Mouse (Mus musculus) lung, embryonic 16.5 days (tissue): ENCODE measurements at regions not wholly inside any gene's neighbourhood (a gene's known extent, or its start where the extent isn't known, plus 50 kb on each side); places are given as distances from the start of the nearest gene placed in this dataset.

ENCODE experiments used
- ATAC-seq: fragments of 200-750 bp; cut with Nextera tagmentation; 2 replicates; pipeline ENCODE4 v1.8.0; 2017; ENCODE audit warnings: low read depth, mild to moderate bottlenecking, moderate library complexity
- H3K27ac ChIP-seq: fragments of 300-500 bp; sonication (generic); 2 replicates; pipeline ENCODE4 v1.5.1; 2014; ENCODE audit warnings: mild to moderate bottlenecking, control low read depth, low read length
- H3K27me3 ChIP-seq: fragments of 300-500 bp; sonication (generic); 2 replicates; pipeline ENCODE4 v1.6.1; 2014; ENCODE audit warnings: low read depth, low read length, mixed read lengths; ENCODE audit not compliant: control insufficient read depth, insufficient read depth
- H3K36me3 ChIP-seq: fragments of 300-500 bp; sonication (generic); 2 replicates; pipeline ENCODE4 v1.6.1; 2014; ENCODE audit warnings: low read length; ENCODE audit not compliant: control insufficient read depth, insufficient read depth
- H3K4me1 ChIP-seq: fragments of 300-500 bp; sonication (generic); replicated peaks from 2 replicates; pipeline ENCODE4 v1.6.1; 2014; ENCODE audit warnings: low read length, mixed read lengths; ENCODE audit not compliant: control insufficient read depth, insufficient read depth
- H3K4me2 ChIP-seq: fragments of 300-500 bp; sonication (generic); 2 replicates; pipeline ENCODE4 v1.6.1; 2014; ENCODE audit warnings: low read depth, low read length, control low read depth
- H3K4me3 ChIP-seq: fragments of 300-500 bp; sonication (generic); 2 replicates; pipeline ENCODE4 v1.5.1; 2014; ENCODE audit warnings: mild to moderate bottlenecking, low read length, control low read depth
- H3K9ac ChIP-seq: fragments of 300-500 bp; sonication (generic); 2 replicates; pipeline ENCODE4 v1.6.1; 2014; ENCODE audit warnings: low read length, control low read depth
- H3K9me3 ChIP-seq: fragments of 300-500 bp; sonication (generic); 2 replicates; pipeline ENCODE4 v1.6.1; 2016; ENCODE audit warnings: low read length; ENCODE audit not compliant: control insufficient read depth
- WGBS: fragments of 180-500 bp; shearing (Covaris S2); extraction: QIAGEN DNeasy Blood & Tissue Kit; methylation state at CpG from one replicate; pipeline ENCODE4 v1.1.7; 2014; 5-methylcytosine and 5-hydroxymethylcytosine counted together

DNA sequence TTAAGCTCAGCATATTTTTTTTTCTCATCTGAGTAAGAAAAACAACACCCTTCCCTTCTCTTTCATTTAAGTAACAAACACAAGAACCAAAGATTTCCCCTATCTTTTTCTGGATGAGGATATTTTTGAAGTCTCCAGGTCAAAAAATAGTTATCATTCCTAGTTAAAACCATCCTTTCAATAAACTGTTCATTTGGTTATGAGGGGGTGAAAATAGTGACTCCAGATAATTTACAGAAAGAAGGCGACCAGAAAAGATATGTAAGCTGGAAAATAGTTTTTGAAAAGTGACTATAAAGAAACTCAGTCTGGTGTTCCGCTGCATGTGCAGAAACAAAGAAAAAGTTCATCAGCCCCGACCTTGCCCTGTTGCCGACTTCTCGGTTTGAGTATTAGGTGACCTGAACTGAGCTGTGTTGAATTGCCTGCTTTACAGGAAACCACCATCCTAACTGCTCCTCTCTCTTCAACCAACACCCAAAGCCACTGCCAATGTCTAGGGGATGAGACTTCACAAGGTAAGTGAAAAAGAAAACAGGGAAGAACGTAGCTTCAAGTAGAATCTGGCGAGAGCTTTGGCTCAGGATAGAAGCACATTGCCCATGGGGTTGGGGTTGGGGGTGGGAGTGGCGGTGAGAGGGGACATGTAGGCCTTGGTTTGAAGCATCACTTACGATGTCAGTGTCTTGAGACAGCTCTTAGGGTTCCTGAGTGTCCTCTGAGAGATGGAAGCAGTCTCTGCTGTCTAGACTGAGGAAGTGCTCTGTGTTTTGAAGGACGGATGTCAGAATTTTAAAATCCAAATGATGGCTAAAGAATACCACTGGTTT is 104.6 kb downstream of the Ube2e3 start:
- Histone ChIP-seq H3K36me3 (no peaks in the 10 kb centered on the region), H3K4me2 (no peak overlapping the region), H3K4me1 (peaks cover under 1% of the 10 kb centered on the region; the same call in 1 of the 2 replicates), H3K27ac (no peak overlapping the region), H3K9me3 (no peaks in the 10 kb centered on the region), H3K4me3 (no peak overlapping the region), H3K9ac (no peak overlapping the region), H3K27me3 (no peaks in the 10 kb centered on the region)
- no peak for ATAC-seq
- 79% methylated on average over 10 of the region's 10 CpGs for WGBS

DNA sequence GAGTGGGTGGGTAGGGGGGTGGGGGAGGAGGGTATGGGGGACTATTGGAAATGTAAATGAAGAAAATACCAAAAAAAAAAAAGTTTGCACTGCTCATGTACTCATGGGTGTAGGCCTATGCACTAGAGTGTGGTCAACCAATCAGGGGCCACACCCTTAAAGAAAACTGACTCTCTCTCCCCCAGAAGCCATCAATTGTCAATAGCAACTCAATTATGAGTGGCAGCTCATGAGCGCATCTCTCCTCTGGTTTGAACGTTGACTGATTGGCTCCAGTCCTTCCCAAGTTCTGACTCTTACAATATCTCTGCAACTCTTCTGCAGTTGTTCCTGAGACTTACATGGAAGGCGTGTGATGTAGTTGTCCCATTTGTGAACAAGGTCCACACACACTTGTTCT is 105.9 kb downstream of the Ube2e3 start:
- Histone ChIP-seq H3K9me3 (no peaks in the 10 kb centered on the region), H3K4me3 (no peak overlapping the region), H3K27ac (no peak overlapping the region), H3K9ac (no peak overlapping the region), H3K4me2 (no peak overlapping the region), H3K36me3 (no peaks in the 10 kb centered on the region), H3K27me3 (no peaks in the 10 kb centered on the region), H3K4me1 (peaks cover 2% of the 10 kb centered on the region; the same call in 1 of the 2 replicates)
- ATAC-seq: no peak
- 89% methylated on average over 3 of the region's 3 CpGs for WGBS

DNA sequence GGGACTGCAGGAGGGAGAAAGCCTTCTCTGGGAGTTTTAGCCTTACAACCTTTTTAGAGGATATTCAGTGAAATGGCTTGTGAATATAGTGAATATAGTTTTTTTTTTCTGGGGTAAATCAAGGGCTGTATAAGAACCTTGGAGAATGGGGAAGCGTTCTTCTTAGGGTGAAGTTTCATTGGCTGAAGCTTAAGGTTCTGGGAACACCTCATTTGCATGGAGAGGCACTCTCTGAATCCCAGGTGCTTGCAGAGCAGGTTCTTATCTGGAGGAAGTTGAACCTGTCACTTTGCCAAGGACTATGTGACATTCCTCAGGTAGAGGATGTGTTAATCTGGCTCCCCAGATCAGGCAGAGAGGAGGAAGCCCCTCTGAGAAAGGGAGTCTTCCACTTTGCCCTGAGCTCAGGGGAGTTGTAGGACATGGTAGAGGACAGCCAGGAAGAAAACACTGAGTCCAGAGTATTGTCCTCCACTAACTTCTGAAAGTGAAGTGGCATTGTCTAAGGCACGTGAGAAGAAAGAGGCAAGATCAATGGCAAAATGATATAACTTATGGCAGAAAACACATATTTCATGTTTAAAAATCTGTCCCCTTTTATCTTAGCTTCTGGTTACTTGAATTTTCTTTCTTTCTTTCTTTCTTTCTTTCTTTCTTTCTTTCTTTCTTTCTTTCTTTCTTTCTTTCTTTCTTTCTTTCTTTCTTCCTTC is 106.9 kb downstream of the Ube2e3 start:
- Histone ChIP-seq H3K27me3 (no peaks in the 10 kb centered on the region), H3K9me3 (no peaks in the 10 kb centered on the region), H3K27ac (no peak overlapping the region), H3K36me3 (no peaks in the 10 kb centered on the region), H3K9ac (no peak overlapping the region), H3K4me1 (peaks cover 2% of the 10 kb centered on the region; the same call in 1 of the 2 replicates), H3K4me3 (no peak overlapping the region), H3K4me2 (no peak overlapping the region)
- ATAC-seq: no peak
- 61% methylated on average over 2 of the region's 2 CpGs for WGBS

DNA sequence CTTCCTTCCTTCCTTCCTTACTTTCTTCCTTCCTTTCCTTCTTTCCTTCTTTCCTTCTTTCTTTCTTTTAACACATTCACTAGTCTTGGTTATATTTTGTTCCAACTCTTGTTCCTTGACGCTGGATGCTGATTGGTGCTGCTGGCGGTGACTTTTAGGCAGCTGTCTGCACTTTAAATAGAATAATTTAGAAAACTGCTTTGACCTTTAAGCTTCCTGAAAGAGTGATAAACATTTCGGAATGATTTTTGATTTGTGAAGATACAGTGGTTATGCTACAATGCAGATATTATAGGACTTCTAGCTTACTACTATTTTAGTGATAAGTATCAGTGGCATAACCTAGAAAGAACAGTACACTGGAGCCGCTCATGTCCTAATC is 107.5 kb downstream of the Ube2e3 start:
- H3K4me2 ChIP-seq: no peak overlapping the region
- no peak overlapping the region for H3K27ac ChIP-seq
- H3K4me3 ChIP-seq: no peak overlapping the region
- no peak overlapping the region for H3K9ac ChIP-seq
- WGBS: 77% methylated on average over 4 of the region's 4 CpGs
- no peaks in the 10 kb centered on the region for H3K9me3 ChIP-seq
- H3K4me1 ChIP-seq: peaks cover 2% of the 10 kb centered on the region; the same call in 1 of the 2 replicates
- no peaks in the 10 kb centered on the region for H3K36me3 ChIP-seq
- no peaks in the 10 kb centered on the region for H3K27me3 ChIP-seq
- ATAC-seq: no peak

DNA sequence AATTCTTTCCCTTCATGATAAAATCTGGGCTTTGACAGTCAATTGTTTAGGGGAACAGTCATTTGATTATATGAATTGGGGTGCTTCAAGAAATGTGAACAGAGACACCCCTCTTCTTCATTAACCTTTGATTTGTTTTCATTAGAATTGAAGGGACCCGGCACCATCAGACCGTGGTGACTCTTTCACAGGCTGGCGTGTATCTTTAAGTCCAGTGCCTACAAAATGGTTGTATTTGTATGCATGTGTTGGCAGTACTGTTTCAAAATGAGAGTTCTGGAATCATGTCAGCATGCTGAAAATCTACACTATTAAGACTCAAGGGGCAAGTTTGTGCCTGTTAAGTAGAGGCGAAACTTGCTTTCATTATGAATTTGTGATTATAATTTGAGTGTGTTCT is 108.2 kb downstream of the Ube2e3 start:
- H3K27me3 ChIP-seq: no peaks in the 10 kb centered on the region
- 79% methylated on average over 4 of the region's 4 CpGs for WGBS
- no peak for ATAC-seq

DNA sequence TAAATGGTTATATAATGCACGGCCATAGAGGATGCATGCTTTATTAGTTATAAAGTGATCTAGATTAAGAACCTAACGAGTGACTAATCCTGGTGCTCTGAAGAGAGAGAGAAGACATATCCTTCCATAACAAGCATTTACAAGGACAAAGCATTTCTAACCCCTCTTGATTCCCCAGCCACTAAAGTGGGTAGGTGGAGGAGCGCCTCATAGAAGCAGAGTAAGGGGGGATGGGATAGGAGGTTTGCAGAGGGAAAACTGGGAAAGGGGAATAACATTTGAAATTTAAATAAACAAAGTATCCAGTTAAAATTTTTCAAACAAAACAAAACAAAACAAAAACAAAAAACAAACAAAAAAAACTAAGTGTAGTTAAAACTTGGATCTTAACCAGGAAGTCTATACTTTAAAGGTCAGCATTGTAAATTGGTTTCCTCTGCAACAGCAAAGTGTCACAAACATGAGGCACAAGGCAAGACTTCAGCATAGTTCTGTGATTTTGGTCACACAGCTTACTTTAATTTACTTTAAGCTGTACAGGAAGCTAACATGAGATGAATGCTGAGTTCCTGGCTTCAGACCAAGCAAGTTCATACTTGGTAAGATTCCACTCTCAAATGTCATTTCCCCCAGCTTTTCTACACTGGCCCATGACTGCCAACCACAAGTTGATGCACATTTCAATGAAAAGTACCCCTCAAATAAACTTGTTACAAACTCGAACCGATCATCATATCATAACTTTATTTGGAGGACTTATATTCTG is 109.9 kb downstream of the Ube2e3 start:
- H3K9me3 ChIP-seq: no peaks in the 10 kb centered on the region
- no peaks in the 10 kb centered on the region for H3K27me3 ChIP-seq
- 55% methylated on average over 5 of the region's 5 CpGs for WGBS
- no peak overlapping the region for H3K4me3 ChIP-seq
- no peak overlapping the region for H3K4me2 ChIP-seq
- peak overlapping the region; percentile 57 for H3K27ac ChIP-seq
- H3K36me3 ChIP-seq: no peaks in the 10 kb centered on the region
- H3K9ac ChIP-seq: no peak overlapping the region
- peak; percentile 88 for ATAC-seq
- H3K4me1 ChIP-seq: peaks cover 2% of the 10 kb centered on the region; the same call in 1 of the 2 replicates

More for the DNA sequence above, 108.2 kb downstream of the Ube2e3 start:
- H3K4me3 ChIP-seq: no peak overlapping the region
- H3K4me2 ChIP-seq: no peak overlapping the region
- no peak overlapping the region for H3K9ac ChIP-seq
- H3K36me3 ChIP-seq: no peaks in the 10 kb centered on the region
- peaks cover 2% of the 10 kb centered on the region; the same call in 1 of the 2 replicates for H3K4me1 ChIP-seq
- H3K9me3 ChIP-seq: no peaks in the 10 kb centered on the region
- H3K27ac ChIP-seq: no peak overlapping the region

DNA sequence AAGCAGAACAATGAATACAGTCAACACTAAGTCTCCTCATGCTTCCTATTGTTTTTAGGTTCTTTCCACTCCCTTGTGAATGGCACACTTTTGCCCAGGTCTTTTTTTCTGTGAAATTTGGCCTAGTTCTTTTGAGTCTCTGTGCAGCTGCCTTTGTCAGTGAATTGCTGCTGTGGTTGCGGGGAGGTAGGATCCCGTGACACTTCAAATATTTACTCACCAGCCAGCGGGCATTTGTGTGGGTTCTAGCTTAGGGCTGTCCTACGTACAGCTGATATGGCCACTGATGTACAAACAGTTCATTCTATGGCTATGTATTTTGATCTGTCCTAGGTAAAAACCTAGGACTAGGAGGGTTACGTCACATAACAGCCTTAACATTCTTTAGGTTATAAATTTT is 112.1 kb downstream of the Ube2e3 start:
- Histone ChIP-seq H3K27me3 (no peaks in the 10 kb centered on the region), H3K27ac (no peak overlapping the region), H3K9me3 (no peaks in the 10 kb centered on the region), H3K4me2 (no peak overlapping the region), H3K36me3 (no peaks in the 10 kb centered on the region), H3K9ac (no peak overlapping the region), H3K4me1 (peaks cover 2% of the 10 kb centered on the region; the same call in 1 of the 2 replicates), H3K4me3 (no peak overlapping the region)
- no peak for ATAC-seq
- 59% methylated on average over 5 of the region's 5 CpGs for WGBS

DNA sequence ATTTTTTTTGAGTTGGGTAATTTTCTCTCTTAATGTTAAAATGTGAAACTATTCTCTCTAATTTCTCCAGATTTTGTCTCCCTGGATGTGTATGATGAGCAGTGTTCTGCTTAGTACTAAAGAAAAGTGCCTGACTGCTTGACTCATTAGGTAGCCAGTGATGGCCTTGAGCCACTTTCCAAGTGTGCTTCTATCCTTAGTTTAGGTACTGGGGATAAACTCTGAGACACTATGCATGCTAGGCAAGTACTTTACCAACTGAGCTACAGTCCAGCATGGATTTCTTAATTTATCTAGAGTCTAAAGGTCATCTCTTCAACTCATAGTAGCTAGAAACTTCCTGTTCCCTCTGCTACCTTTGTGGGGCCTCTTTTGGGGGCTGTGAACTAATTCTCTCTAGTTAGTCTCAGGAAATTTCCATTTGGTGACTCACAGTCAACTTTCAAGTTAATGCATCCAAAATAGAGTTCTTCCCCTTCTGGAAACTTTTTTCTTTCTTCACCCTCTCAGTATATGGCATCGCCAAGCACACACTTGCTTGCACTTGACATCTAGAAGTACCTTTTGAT is 112.8 kb downstream of the Ube2e3 start:
- no peak for ATAC-seq
- 70% methylated on average over 1 of the region's 1 CpGs for WGBS
- Histone ChIP-seq H3K27me3 (no peaks in the 10 kb centered on the region), H3K36me3 (no peaks in the 10 kb centered on the region), H3K27ac (no peak overlapping the region), H3K4me1 (peaks cover 2% of the 10 kb centered on the region; the same call in 1 of the 2 replicates), H3K4me3 (no peak overlapping the region), H3K9me3 (no peaks in the 10 kb centered on the region), H3K4me2 (no peak overlapping the region), H3K9ac (no peak overlapping the region)

DNA sequence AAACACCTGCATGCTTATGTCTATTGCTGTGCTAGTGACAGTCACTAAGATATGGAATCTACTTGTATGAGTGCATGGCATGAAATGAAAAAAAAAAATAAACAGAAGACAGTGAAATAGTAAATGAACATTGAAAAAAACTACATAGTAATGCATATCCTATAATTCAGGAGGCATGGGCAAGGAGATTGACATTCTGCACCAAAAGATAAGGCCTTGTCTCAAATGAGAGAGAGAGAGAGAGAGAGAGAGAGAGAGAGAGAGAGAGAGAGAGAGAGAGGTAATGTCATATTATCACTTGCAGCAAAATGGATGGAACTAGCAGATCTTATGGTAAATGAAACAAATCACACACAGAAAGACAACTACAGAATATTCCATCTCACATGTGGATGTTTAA is 115.4 kb downstream of the Ube2e3 start:
- Histone ChIP-seq H3K4me2 (no peak overlapping the region), H3K36me3 (no peaks in the 10 kb centered on the region), H3K9ac (no peak overlapping the region), H3K9me3 (no peaks in the 10 kb centered on the region), H3K27me3 (no peaks in the 10 kb centered on the region), H3K4me1 (no peaks in the 10 kb centered on the region; the same call in 1 of the 2 replicates), H3K27ac (no peak overlapping the region), H3K4me3 (no peak overlapping the region)
- ATAC-seq: no peak
